9 mouse cellular contexts compared by ENCODE assay signal in the genomic region with DNA sequence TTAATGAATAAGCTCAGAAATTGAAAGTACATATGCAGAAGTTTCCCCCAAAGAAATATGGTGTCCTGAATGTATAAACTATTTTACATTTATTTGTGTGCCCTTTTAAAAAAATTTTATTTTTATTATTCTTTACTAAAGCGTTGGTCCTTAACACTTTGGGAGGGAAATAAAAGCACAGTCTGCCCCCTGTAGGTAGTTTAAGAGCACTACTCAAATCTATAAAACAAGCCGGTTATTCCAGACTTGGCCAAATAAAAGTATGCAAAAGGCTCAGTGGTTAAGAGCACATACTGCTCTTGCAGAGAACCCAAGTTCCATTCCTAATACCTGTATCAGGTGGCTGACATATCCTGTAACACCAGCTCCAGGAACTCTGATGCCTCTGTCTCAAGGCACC.
A peak's percentile ranks its signal among the peaks of the same experiment; 100 is the strongest.
DNase-seq lines count a peak whose midpoint lies in the region; ATAC-seq and TF ChIP-seq lines count a peak whose summit lies in the region.
"Had no signal": no experiment of that assay in that cellular context is flagged by ENCODE, and none has a peak within 500 bp of the region (broad histone marks: within the 10 kb centered on the region; RNA-seq: fewer than 3 reads in every experiment).

No protein-coding gene starts in this region.

- H3K9me3 ChIP-seq in embryonic facial prominence, embryonic 11.5 days (replicated peaks; ENCODE audit: control insufficient read depth, low read length) = no peaks in the 10 kb centered on the region
- H3K9me3 ChIP-seq in embryonic facial prominence, embryonic 10.5 days = no peaks in the 10 kb centered on the region
- no peaks in the 10 kb centered on the region for H3K9me3 ChIP-seq in lung, embryonic 14.5 days (ENCODE audit: low read depth, low read length)

- WGBS in embryonic facial prominence, embryonic 11.5 days = 67% methylated on average over 2 of the region's 2 CpGs
- WGBS in embryonic facial prominence, embryonic 10.5 days = 66% methylated on average over 2 of the region's 2 CpGs
- WGBS in lung, embryonic 14.5 days = 48% methylated on average over 2 of the region's 2 CpGs

- no peak; the same call in 1 of the 2 replicates for ATAC-seq in embryonic facial prominence, embryonic 11.5 days (replicated peaks; ENCODE audit: insufficient number of reproducible peaks, low FRiP score, low TSS enrichment, low read depth)
- ATAC-seq in lung, embryonic 14.5 days (ENCODE audit: insufficient read depth) = no peak
- peak; percentile 49; the same call in 1 of the 2 replicates for ATAC-seq in megakaryocyte, adult 5-6 weeks (ENCODE audit: poor library complexity, severe bottlenecking)

- no peak for TF ChIP-seq POLR2A in brain, embryonic 14.5 days (IDR thresholded peaks at IDR 0.05; ENCODE audit: borderline replicate concordance, extremely low read depth, insufficient read depth, insufficient read length, poor library complexity, severe bottlenecking)

- no peaks in the 10 kb centered on the region for H3K27me3 ChIP-seq in embryonic facial prominence, embryonic 11.5 days (ENCODE audit: control insufficient read depth, insufficient read depth, low read length)
- no peaks in the 10 kb centered on the region for H3K27me3 ChIP-seq in embryonic facial prominence, embryonic 10.5 days (replicated peaks; ENCODE audit: low read depth, poor library complexity, severe bottlenecking)
- no peaks in the 10 kb centered on the region for H3K27me3 ChIP-seq in lung, embryonic 14.5 days (ENCODE audit: insufficient read depth, low read length)

- peak; percentile 41 for DNase-seq in embryonic facial prominence, embryonic 11.5 days (ENCODE audit: low spot score)
- DNase-seq in embryonic facial prominence, embryonic 10.5 days (ENCODE audit: low spot score) = no peak
- DNase-seq in lung, embryonic 14.5 days = peak; percentile 55
- DNase-seq in lung, postnatal 14 days = no peak
- peak; percentile 45 for DNase-seq in brain, embryonic 14.5 days (ENCODE audit: low read depth)
- DNase-seq in frontal cortex, postnatal 25 days (ENCODE audit: low spot score in 2 of 2) = no peak
- no peak for DNase-seq in gastrocnemius, adult 18-20 months (ENCODE audit: low spot score)
- DNase-seq: layer of hippocampus, postnatal 36 days had no signal

- no peak overlapping the region for H3K27ac ChIP-seq in embryonic facial prominence, embryonic 11.5 days (replicated peaks; ENCODE audit: low read depth, low read length)
- H3K27ac ChIP-seq in embryonic facial prominence, embryonic 10.5 days (replicated peaks) = no peak overlapping the region
- no peak overlapping the region for H3K27ac ChIP-seq in lung, embryonic 14.5 days (ENCODE audit: low read depth)

- no peaks in the 10 kb centered on the region for H3K36me3 ChIP-seq in embryonic facial prominence, embryonic 11.5 days (replicated peaks; ENCODE audit: control insufficient read depth, insufficient read depth, low read depth, low read length)
- H3K36me3 ChIP-seq in embryonic facial prominence, embryonic 10.5 days (replicated peaks) = peaks cover 14% of the 10 kb centered on the region; the same call in 1 of the 2 replicates
- H3K36me3 ChIP-seq in lung, embryonic 14.5 days (ENCODE audit: insufficient read depth) = no peaks in the 10 kb centered on the region

- H3K4me1 ChIP-seq in embryonic facial prominence, embryonic 11.5 days (ENCODE audit: control insufficient read depth, insufficient read depth, low read length) = no peaks in the 10 kb centered on the region
- H3K4me1 ChIP-seq in embryonic facial prominence, embryonic 10.5 days = peaks cover 11% of the 10 kb centered on the region; the same call in 1 of the 2 replicates
- H3K4me1 ChIP-seq in lung, embryonic 14.5 days (ENCODE audit: insufficient read depth) = no peaks in the 10 kb centered on the region

- no peak overlapping the region for H3K4me2 ChIP-seq in embryonic facial prominence, embryonic 11.5 days (ENCODE audit: low read depth, low read length)
- H3K4me2 ChIP-seq in lung, embryonic 14.5 days = no peak overlapping the region

- TF ChIP-seq CTCF in lung, embryonic 14.5 days (IDR thresholded peaks at IDR 0.05; ENCODE audit: low read depth) = peak; percentile 37
- TF ChIP-seq CTCF in brain, embryonic 14.5 days (IDR thresholded peaks at IDR 0.05; ENCODE audit: borderline replicate concordance, extremely low read depth, insufficient read depth, insufficient read length) = no peak

- no peak overlapping the region for H3K4me3 ChIP-seq in embryonic facial prominence, embryonic 11.5 days (ENCODE audit: low read depth, low read length)
- H3K4me3 ChIP-seq in embryonic facial prominence, embryonic 10.5 days = no peak overlapping the region
- H3K4me3 ChIP-seq in lung, embryonic 14.5 days (ENCODE audit: low read depth, low read length) = no peak overlapping the region

- no peak overlapping the region for H3K9ac ChIP-seq in embryonic facial prominence, embryonic 11.5 days (replicated peaks; ENCODE audit: low read length)
- no peak overlapping the region for H3K9ac ChIP-seq in lung, embryonic 14.5 days

Comparison
In these comparisons a context has a peak if more than half of its experiments do, and no peak if none do; other contexts are left out.
1. DNase-seq: peak in embryonic facial prominence, embryonic 11.5 days (single experiment), lung, embryonic 14.5 days (single experiment) and brain, embryonic 14.5 days (single experiment); none in embryonic facial prominence, embryonic 10.5 days (single experiment), lung, postnatal 14 days (single experiment), frontal cortex, postnatal 25 days (0 of 2) and gastrocnemius, adult 18-20 months (single experiment).